ENCODE assay signal across 17 mouse cellular contexts in genomic region chr15:97648176-97648575, GRCm38 (mm10). TPM values are rescaled to one million over a fixed set of nuclear protein-coding genes. Genes with fewer than 3 reads are reported as not detected.
DNase-seq lines count a peak whose midpoint lies in the region; ATAC-seq and TF ChIP-seq lines count a peak whose summit lies in the region.
"Had no signal": no experiment of that assay in that cellular context is flagged by ENCODE, and none has a peak within 500 bp of the region (broad histone marks: within the 10 kb centered on the region; RNA-seq: fewer than 3 reads in every experiment).

No protein-coding gene starts in this region.

- no peak overlapping the region; the same call in 1 of the 2 replicates for H3K27ac ChIP-seq in layer of hippocampus, adult 2 months
- H3K27ac ChIP-seq: heart, embryonic 15.5 days; hindbrain, embryonic 13.5 days; liver, embryonic 14.5 days; midbrain, embryonic 12.5 days had no signal

- no peak for TF ChIP-seq POLR2A in brain, embryonic 14.5 days (IDR thresholded peaks at IDR 0.05; ENCODE audit: borderline replicate concordance, extremely low read depth, insufficient read depth, insufficient read length, poor library complexity, severe bottlenecking)

- H3K4me3 ChIP-seq in layer of hippocampus, adult 2 months, result no peak overlapping the region
- H3K4me3 ChIP-seq: heart, embryonic 15.5 days; hindbrain, embryonic 13.5 days; midbrain, embryonic 12.5 days had no signal

- TF ChIP-seq CTCF in layer of hippocampus, adult 2 months (conservative IDR thresholded peaks at IDR 0.05), result no peak
- no peak for TF ChIP-seq CTCF in brain, embryonic 14.5 days (IDR thresholded peaks at IDR 0.05; ENCODE audit: borderline replicate concordance, extremely low read depth, insufficient read depth, insufficient read length)

- no peak for ATAC-seq in megakaryocyte-erythroid progenitor cell, adult 5-6 weeks (replicated peaks; ENCODE audit: low FRiP score, low TSS enrichment, poor library complexity, severe bottlenecking)
- ATAC-seq: CD4-positive, CD25-positive, alpha-beta regulatory T cell, adult 4 months; forebrain, embryonic 16.5 days; intestine, embryonic 16.5 days had no signal

- peak; percentile 32 to 56 for DNase-seq in layer of hippocampus, adult 2 months (ENCODE audit: low spot score in 2 of 2)
- DNase-seq in layer of hippocampus, adult 9-10 months (ENCODE audit: low spot score), result no peak
- DNase-seq in brain, embryonic 14.5 days (ENCODE audit: low read depth), result peak; percentile 48
- DNase-seq in layer of hippocampus, postnatal 36 days, result peak; percentile 39 to 46
- peak; percentile 46 for DNase-seq in right cerebral cortex, postnatal 25 days
- no peak for DNase-seq in urinary bladder, postnatal 4 days (ENCODE audit: low spot score in 2 of 2)
- DNase-seq: embryo, embryonic 11 days; kidney, postnatal 36 days; lung, postnatal 14 days had no signal

RNA-seq across cellular contexts. Expression of gene Rpap3, which starts 57.4 kb away (rescaled TPM):
- total RNA-seq in layer of hippocampus, adult 2 months (2021), result 10 to 100 TPM; 25.6 to 25.9 TPM
- 22.4 and 26.0 TPM in 2 replicates for polyA plus RNA-seq in brain, embryonic 14.5 days (2012; rRNA removed)
- total RNA-seq in layer of hippocampus, postnatal 36 days (2021), result 10 to 100 TPM; 21.0 to 23.3 TPM
- total RNA-seq in megakaryocyte-erythroid progenitor cell, adult 5-6 weeks (2014; fragmentation: Nextera tagmentation), result 28.7 and 37.9 TPM in 2 replicates
- 43.5 and 48.6 TPM in 2 replicates for total RNA-seq in megakaryocyte-erythroid progenitor cell, adult 5-6 weeks (2017)

Comparison
In these comparisons a context has a peak if more than half of its experiments do, and no peak if none do; other contexts are left out.
1. DNase-seq: peak in layer of hippocampus, adult 2 months (2 of 2), brain, embryonic 14.5 days (single experiment), layer of hippocampus, postnatal 36 days (2 of 2) and right cerebral cortex, postnatal 25 days (single experiment); none in layer of hippocampus, adult 9-10 months (single experiment) and urinary bladder, postnatal 4 days (0 of 2).